ENCODE assay signal across 9 mouse cellular contexts in the genomic region with DNA sequence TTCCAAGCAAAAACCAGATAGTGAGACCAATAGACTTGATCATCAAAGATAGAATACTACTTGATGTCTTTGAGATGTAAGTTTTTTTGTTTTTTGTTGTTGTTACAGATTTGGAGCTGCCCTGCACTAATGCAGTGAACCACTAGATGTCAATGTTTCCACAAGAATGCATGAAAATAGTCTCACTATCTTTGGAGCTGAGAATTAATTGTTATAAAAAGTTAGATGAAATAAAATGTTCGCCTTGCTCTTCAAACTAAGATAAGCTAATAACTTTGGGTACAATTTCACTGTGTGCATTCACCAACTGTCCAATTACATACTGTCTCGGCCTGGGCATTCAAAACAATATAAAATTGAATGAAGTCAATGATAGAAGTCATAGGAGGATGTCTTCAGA.
DNase-seq lines count a peak whose midpoint lies in the region; ATAC-seq and TF ChIP-seq lines count a peak whose summit lies in the region.
"Had no signal": no experiment of that assay in that cellular context is flagged by ENCODE, and none has a peak within 500 bp of the region (broad histone marks: within the 10 kb centered on the region; RNA-seq: fewer than 3 reads in every experiment).

No protein-coding gene starts in this region.

- H3K4me2 ChIP-seq in intestine, postnatal 0 days (replicated peaks; ENCODE audit: low read depth), result no peak overlapping the region
- no peak overlapping the region for H3K4me2 ChIP-seq in intestine, embryonic 15.5 days (replicated peaks)
- H3K4me2 ChIP-seq: embryonic facial prominence, embryonic 13.5 days; liver, embryonic 13.5 days had no signal

- no peak for ATAC-seq in intestine, postnatal 0 days
- ATAC-seq in intestine, embryonic 15.5 days, result no peak

- H3K4me3 ChIP-seq in intestine, postnatal 0 days (ENCODE audit: low read depth, low read length), result no peak overlapping the region
- no peak overlapping the region for H3K4me3 ChIP-seq in intestine, embryonic 15.5 days (replicated peaks)
- no peak overlapping the region for H3K4me3 ChIP-seq in E14TG2a.4 (replicated peaks; ENCODE audit: low read length)
- H3K4me3 ChIP-seq: embryonic facial prominence, embryonic 13.5 days; liver, embryonic 13.5 days had no signal

- TF ChIP-seq CTCF in intestine, postnatal 0 days (IDR thresholded peaks at IDR 0.05; ENCODE audit: low read depth), result peak; percentile 79
- TF ChIP-seq CTCF in E14TG2a.4 (conservative IDR thresholded peaks at IDR 0.05; ENCODE audit: low read length), result peak; percentile 81
- TF ChIP-seq CTCF in brain, embryonic 14.5 days (IDR thresholded peaks at IDR 0.05; ENCODE audit: borderline replicate concordance, extremely low read depth, insufficient read depth, insufficient read length), result 0 out of 2 replicates have a peak, but pooled peaks have one; percentile 19

- H3K9me3 ChIP-seq in intestine, postnatal 0 days (ENCODE audit: control insufficient read depth), result no peaks in the 10 kb centered on the region
- H3K9me3 ChIP-seq in intestine, embryonic 15.5 days, result no peaks in the 10 kb centered on the region
- H3K9me3 ChIP-seq in E14TG2a.4 (ENCODE audit: low read length), result no peaks in the 10 kb centered on the region
- H3K9me3 ChIP-seq: embryonic facial prominence, embryonic 13.5 days; liver, embryonic 13.5 days had no signal

- H3K27me3 ChIP-seq in intestine, postnatal 0 days (replicated peaks; ENCODE audit: control insufficient read depth, insufficient read depth, low read length), result no peaks in the 10 kb centered on the region
- no peaks in the 10 kb centered on the region for H3K27me3 ChIP-seq in intestine, embryonic 15.5 days (replicated peaks)
- no peaks in the 10 kb centered on the region for H3K27me3 ChIP-seq in E14TG2a.4 (ENCODE audit: insufficient read depth, low read length)
- H3K27me3 ChIP-seq: embryonic facial prominence, embryonic 13.5 days; liver, embryonic 13.5 days had no signal

- no peaks in the 10 kb centered on the region for H3K4me1 ChIP-seq in intestine, postnatal 0 days (replicated peaks; ENCODE audit: control insufficient read depth, insufficient read depth, low read length)
- no peaks in the 10 kb centered on the region for H3K4me1 ChIP-seq in intestine, embryonic 15.5 days (replicated peaks)
- no peaks in the 10 kb centered on the region for H3K4me1 ChIP-seq in E14TG2a.4 (replicated peaks; ENCODE audit: low read depth, low read length)
- H3K4me1 ChIP-seq: embryonic facial prominence, embryonic 13.5 days; liver, embryonic 13.5 days had no signal

- H3K9ac ChIP-seq in intestine, postnatal 0 days (ENCODE audit: low read depth, low read length), result no peak overlapping the region
- no peak overlapping the region for H3K9ac ChIP-seq in intestine, embryonic 15.5 days
- H3K9ac ChIP-seq: embryonic facial prominence, embryonic 13.5 days; liver, embryonic 13.5 days had no signal

- H3K27ac ChIP-seq in intestine, postnatal 0 days (ENCODE audit: low read depth, low read length), result no peak overlapping the region
- no peak overlapping the region for H3K27ac ChIP-seq in intestine, embryonic 15.5 days
- H3K27ac ChIP-seq: embryonic facial prominence, embryonic 13.5 days; liver, embryonic 13.5 days had no signal

- no peak for TF ChIP-seq POLR2A in brain, embryonic 14.5 days (IDR thresholded peaks at IDR 0.05; ENCODE audit: borderline replicate concordance, extremely low read depth, insufficient read depth, insufficient read length, poor library complexity, severe bottlenecking)

- WGBS in intestine, postnatal 0 days, result 21% methylated on average over 2 of the region's 2 CpGs
- WGBS in intestine, embryonic 15.5 days, result 36% methylated on average over 2 of the region's 2 CpGs

- DNase-seq in brain, embryonic 14.5 days (ENCODE audit: low read depth), result peak; percentile 74
- peak; percentile 3 to 82 for DNase-seq in frontal cortex, adult 2 months (ENCODE audit: extremely low spot score in 1 of 2, low spot score in 1 of 2)
- DNase-seq in left cerebral cortex, adult 18-20 months (ENCODE audit: low spot score in 2 of 2), result peak; percentile 42 to 52
- DNase-seq in right cerebral cortex, postnatal 25 days, result peak; percentile 7
- DNase-seq: liver, embryonic 13.5 days had no signal

- H3K36me3 ChIP-seq in intestine, postnatal 0 days (ENCODE audit: control insufficient read depth, insufficient read depth), result no peaks in the 10 kb centered on the region
- H3K36me3 ChIP-seq in intestine, embryonic 15.5 days, result no peaks in the 10 kb centered on the region
- no peaks in the 10 kb centered on the region for H3K36me3 ChIP-seq in E14TG2a.4 (ENCODE audit: insufficient read depth, low read length)
- H3K36me3 ChIP-seq: embryonic facial prominence, embryonic 13.5 days; liver, embryonic 13.5 days had no signal

Comparison
In these comparisons a context has a peak if more than half of its experiments do, and no peak if none do; other contexts are left out.
1. CTCF ChIP-seq: peak in every context shown above with its lines; median percentile 81 in E14TG2a.4; 79 in intestine, postnatal 0 days; 19 in brain, embryonic 14.5 days.
2. DNase-seq: peak in every context shown above with its lines; median percentile 74 in brain, embryonic 14.5 days; 47 in left cerebral cortex, adult 18-20 months; 42 in frontal cortex, adult 2 months; 7 in right cerebral cortex, postnatal 25 days.